Comparison of ENCODE assay signal across 12 mouse cellular contexts in the genomic region with DNA sequence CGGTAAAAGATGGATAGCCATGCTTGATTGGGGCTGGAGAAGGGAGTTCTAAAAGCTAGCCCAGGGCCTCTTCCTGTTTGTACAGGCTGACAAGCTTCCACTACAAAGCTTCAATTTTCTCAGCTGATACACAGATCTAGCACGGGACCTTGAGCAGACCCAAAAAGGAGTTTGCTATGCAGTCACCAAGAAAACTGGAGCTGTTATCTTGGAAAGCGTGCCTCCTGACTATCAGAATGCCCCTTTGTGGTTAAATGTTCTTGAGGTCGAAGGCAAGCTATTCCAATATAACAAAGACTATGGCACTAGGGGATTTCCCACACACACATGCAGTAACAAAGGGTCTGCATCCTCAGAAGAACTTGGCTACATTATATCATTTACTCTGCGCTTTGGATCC. TPM values are rescaled to one million over a fixed set of nuclear protein-coding genes. Genes with fewer than 3 reads are reported as not detected.
DNase-seq lines count a peak whose midpoint lies in the region; ATAC-seq lines count a peak whose summit lies in the region.
"Had no signal": no experiment of that assay in that cellular context is flagged by ENCODE, and none has a peak within 500 bp of the region (broad histone marks: within the 10 kb centered on the region; RNA-seq: fewer than 3 reads in every experiment).

No protein-coding gene starts in this region.

- 0 out of 2 replicates have a peak overlapping the region, but pooled peaks have one; percentile 12 for H3K27ac ChIP-seq in midbrain, embryonic 12.5 days (replicated peaks)
- H3K27ac ChIP-seq in midbrain, embryonic 16.5 days (ENCODE audit: low read length) = no peak overlapping the region
- H3K27ac ChIP-seq: hindbrain, embryonic 13.5 days had no signal

- H3K27me3 ChIP-seq in midbrain, embryonic 12.5 days = no peaks in the 10 kb centered on the region
- H3K27me3 ChIP-seq in midbrain, embryonic 16.5 days (ENCODE audit: control insufficient read depth, insufficient read depth, low read depth, low read length) = no peaks in the 10 kb centered on the region
- H3K27me3 ChIP-seq: Patski had no signal

- WGBS in midbrain, embryonic 12.5 days = 82% methylated on average over 5 of the region's 5 CpGs
- WGBS in midbrain, embryonic 16.5 days = 84% methylated on average over 5 of the region's 5 CpGs

- no peak for ATAC-seq in CD4-positive, CD25-positive, alpha-beta regulatory T cell, adult 4 months
- no peak for ATAC-seq in midbrain, embryonic 12.5 days (ENCODE audit: low FRiP score, low read depth)
- ATAC-seq in midbrain, embryonic 16.5 days = no peak
- ATAC-seq: Patski had no signal

- H3K4me2 ChIP-seq in midbrain, embryonic 12.5 days (replicated peaks) = peak overlapping the region; percentile 94; the same call in 1 of the 2 replicates
- no peak overlapping the region for H3K4me2 ChIP-seq in midbrain, embryonic 16.5 days (ENCODE audit: low read length)

- H3K4me3 ChIP-seq in midbrain, embryonic 12.5 days = no peak overlapping the region
- H3K4me3 ChIP-seq in midbrain, embryonic 16.5 days (ENCODE audit: low read depth, low read length) = no peak overlapping the region

- H3K9ac ChIP-seq in midbrain, embryonic 12.5 days (replicated peaks) = no peak overlapping the region
- H3K9ac ChIP-seq in midbrain, embryonic 16.5 days (ENCODE audit: low read depth, low read length) = no peak overlapping the region

- no peaks in the 10 kb centered on the region for H3K9me3 ChIP-seq in midbrain, embryonic 12.5 days
- no peaks in the 10 kb centered on the region for H3K9me3 ChIP-seq in midbrain, embryonic 16.5 days (replicated peaks; ENCODE audit: control insufficient read depth, low read length, poor library complexity, severe bottlenecking)
- H3K9me3 ChIP-seq: hindbrain, embryonic 13.5 days had no signal

- peak; percentile 8 for DNase-seq in CD4-positive, CD25-positive, alpha-beta regulatory T cell, adult 2 months (ENCODE audit: low read depth, low spot score)
- peak; percentile 7 for DNase-seq in kidney, adult 18-20 months
- no peak for DNase-seq in kidney, postnatal 4 days
- peak; percentile 29 for DNase-seq in naive thymus-derived CD4-positive, alpha-beta T cell, adult 2 months (ENCODE audit: low read depth)
- DNase-seq in layer of hippocampus, adult 9-10 months (ENCODE audit: low spot score) = no peak
- DNase-seq: adrenal gland, postnatal 14 days; cerebellum, adult 8-10 months had no signal

- H3K36me3 ChIP-seq in midbrain, embryonic 12.5 days = no peaks in the 10 kb centered on the region
- no peaks in the 10 kb centered on the region for H3K36me3 ChIP-seq in midbrain, embryonic 16.5 days (ENCODE audit: control insufficient read depth, insufficient read depth, low read length)
- H3K36me3 ChIP-seq: hindbrain, embryonic 13.5 days had no signal

- peaks cover 35% of the 10 kb centered on the region for H3K4me1 ChIP-seq in midbrain, embryonic 12.5 days
- H3K4me1 ChIP-seq in midbrain, embryonic 16.5 days (ENCODE audit: control insufficient read depth, insufficient read depth, low read length) = peaks cover 15% of the 10 kb centered on the region

RNA-seq across cellular contexts. Expression of gene St3gal5, which starts 1.2 kb away (rescaled TPM):
- polyA plus RNA-seq in CD4-positive, CD25-positive, alpha-beta regulatory T cell, adult 4 months (2017; shearing (Covaris generic)) = 1 to 10 TPM in 1 of 2 experiments, under 1 TPM in 1; 0.66 to 1.1 TPM
- 41.5 and 42.4 TPM in 2 replicates for polyA plus RNA-seq in midbrain, embryonic 12.5 days (2016; fragmentation: Nextera tagmentation; extraction: Ambion mirVana)
- 53.2 and 56.2 TPM in 2 replicates for polyA plus RNA-seq in midbrain, embryonic 16.5 days (2015; fragmentation: Nextera tagmentation; extraction: Ambion mirVana)

Comparison
In these comparisons a context has a peak if more than half of its experiments do, and no peak if none do; other contexts are left out.
1. DNase-seq: peak in CD4-positive, CD25-positive, alpha-beta regulatory T cell, adult 2 months (single experiment), kidney, adult 18-20 months (single experiment) and naive thymus-derived CD4-positive, alpha-beta T cell, adult 2 months (single experiment); none in kidney, postnatal 4 days (0 of 2) and layer of hippocampus, adult 9-10 months (single experiment).
2. RNA of gene St3gal5, which starts 1.2 kb away (polyA plus RNA-seq): 53.2 to 56.2 TPM in midbrain, embryonic 16.5 days and 41.5 to 42.4 TPM in midbrain, embryonic 12.5 days; 0.66 to 1.1 TPM in CD4-positive, CD25-positive, alpha-beta regulatory T cell, adult 4 months; every median in the first group is over 10 times any median in the second.